Mouse (Mus musculus) hematopoietic stem cell, adult 5-6 weeks (primary cell): ENCODE data around the gene Nup210l. TPM values are rescaled to one million over a fixed set of nuclear protein-coding genes. Genes with fewer than 3 reads are reported as not detected.

Experiments used
- ATAC-seq, 2 experiments: fragments of 125-278 bp in 1 of 2; replicated peaks in 1 of 2; 2 replicates each; pipeline ENCODE4 v1.8.0; 2016 to 2017; ENCODE audit warnings: inconsistent platforms in 2 of 2, mild to moderate bottlenecking in 2 of 2, moderate number of reproducible peaks in 2 of 2, low read depth in 1 of 2, moderate TSS enrichment in 1 of 2; ENCODE audit not compliant: low FRiP score in 2 of 2, poor library complexity in 2 of 2, severe bottlenecking in 2 of 2, insufficient read depth in 1 of 2, low TSS enrichment in 1 of 2
- total RNA-seq: library from RNA; stranded (forward); fragments of 172-1452, 232-1000 nt; gene quantifications from 2 replicates; pipeline ENCODE4 v1.2.3, GENCODE M21; 2017

The Nup210l gene
- total RNA-seq, 1 experiment from 2014 or later, result 0.45 TPM

- ATAC-seq, result no peak
Measured at GRCm38 (mm10) chr3:90204582-90204981, 100.7 kb downstream of the Nup210l start.

DNA sequence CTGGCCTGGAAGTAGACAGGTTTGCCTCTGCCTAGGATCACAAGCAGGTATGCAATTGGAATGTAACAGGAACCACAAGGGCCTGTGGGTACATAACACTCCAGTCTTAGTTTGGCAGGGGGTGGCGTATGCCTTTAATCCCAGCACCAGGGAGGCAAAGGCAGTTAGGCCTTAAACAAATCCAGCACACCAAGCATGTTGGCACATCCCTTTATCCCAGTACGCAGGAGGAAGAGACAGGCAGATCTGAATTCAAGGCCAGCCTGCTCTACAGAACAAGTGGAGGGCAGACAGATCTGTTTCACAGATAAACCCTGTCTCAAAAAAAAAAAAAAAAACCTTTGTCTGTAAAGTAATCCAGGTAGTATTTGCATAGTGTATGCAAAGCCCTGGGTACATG lies 104.7 kb downstream of the Nup210l start:
- ATAC-seq, result no peak

- ATAC-seq, result no peak
Measured at GRCm38 (mm10) chr3:90209908-90210566, 106.1 kb downstream of the Nup210l start.

GRCm38 (mm10) chr3:90211475-90212398 lies 107.8 kb downstream of the Nup210l start:
- ATAC-seq, result no peak

DNA sequence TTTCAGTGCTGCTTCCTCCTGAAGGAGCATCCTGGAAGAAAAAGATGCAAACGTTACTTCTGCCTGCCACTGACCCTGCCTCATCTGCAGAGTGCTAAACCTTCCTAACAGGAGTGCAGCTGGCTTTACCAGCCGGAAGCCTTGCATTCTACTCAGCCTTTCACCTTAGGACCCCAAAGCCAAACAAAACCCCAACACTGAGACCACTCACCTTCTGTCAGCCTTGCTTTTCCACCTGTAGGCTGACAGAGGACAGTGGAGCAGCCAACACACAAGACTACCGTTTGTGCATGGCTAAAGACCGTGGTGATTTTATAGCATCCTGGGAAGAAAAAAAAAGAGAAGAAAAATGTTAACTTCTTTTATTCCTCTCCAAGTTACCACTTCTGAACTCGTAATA lies 108.8 kb downstream of the Nup210l start:
- ATAC-seq, result no peak

- ATAC-seq, result peak; percentile 88 to 90
Measured at GRCm38 (mm10) chr3:90213377-90213866, 109.5 kb downstream of the Nup210l start, which contains the start of the genes Rps27 and Rab13. Gene Rps27, minus strand, starts transcription at chr3:90213651. Gene Rab13, plus strand, starts transcription at chr3:90213695.

DNA sequence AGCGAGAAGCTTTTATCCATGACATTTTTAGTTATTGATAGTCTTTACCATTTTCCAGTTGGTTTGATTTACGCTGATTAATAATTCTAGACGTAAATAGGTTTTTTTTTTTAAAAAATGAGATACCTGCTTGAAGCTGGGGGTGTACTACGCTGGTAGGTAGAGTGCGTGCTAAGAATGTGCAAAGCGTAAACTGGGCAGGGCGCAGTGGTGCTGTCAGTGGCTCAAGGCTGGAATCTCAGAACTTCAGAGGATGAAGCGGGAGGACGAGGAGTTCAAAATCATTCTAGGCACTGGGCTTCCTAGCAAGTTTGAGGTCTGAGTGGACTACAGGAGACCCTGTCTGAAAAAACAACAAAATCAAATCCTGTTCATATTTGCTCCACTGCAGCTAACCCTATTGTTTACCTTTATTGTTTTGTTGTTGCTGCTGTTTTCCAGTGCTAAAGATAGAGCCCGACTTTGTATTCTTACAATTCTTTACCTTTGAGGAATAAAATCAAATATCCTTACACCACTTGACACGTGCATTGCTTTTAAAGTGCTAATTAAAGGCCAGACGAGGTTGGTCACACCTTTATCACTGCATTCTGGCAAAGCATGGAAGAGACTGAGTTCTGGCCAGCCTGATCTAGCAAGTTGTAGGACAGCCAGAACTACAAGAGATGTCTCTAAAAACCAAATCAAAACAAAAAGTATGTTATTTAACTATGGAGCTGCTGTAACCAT lies 110.2 kb downstream of the Nup210l start:
- ATAC-seq, result no peak

DNA sequence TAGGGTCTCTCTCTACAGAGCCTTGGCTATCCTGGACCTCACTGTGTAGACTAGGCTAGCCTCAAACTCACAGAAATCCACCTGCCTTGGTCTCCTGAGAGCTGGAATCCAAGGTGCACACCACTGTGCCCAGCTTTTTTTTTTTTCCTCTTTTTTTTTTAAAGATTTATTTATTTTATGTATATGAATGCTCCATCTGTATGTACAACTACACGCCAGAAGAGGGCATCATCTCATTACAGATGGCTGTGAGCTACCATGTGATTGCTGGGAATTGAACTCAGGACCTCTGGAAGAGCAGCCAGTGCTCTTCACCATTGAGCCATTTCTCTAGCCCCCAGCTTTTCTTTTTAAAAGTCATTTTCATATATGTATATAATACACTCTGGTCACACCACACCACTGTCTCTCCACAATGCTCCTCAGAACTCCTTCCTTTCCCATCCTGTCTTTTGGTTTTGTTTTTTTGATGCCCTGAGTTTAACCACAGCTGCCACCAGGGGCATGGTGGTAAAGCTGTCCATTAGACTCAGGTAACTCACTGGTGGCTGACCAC lies 112.0 kb downstream of the Nup210l start:
- no peak for ATAC-seq

- peak; percentile 54 to 64 for ATAC-seq
Measured at GRCm38 (mm10) chr3:90220088-90220487, 116.2 kb downstream of the Nup210l start.

- ATAC-seq, result peak in 1 of 2 experiments; percentile 27; a peak in 1 of 4 replicates
Measured at GRCm38 (mm10) chr3:90220531-90220951, 116.6 kb downstream of the Nup210l start.

- ATAC-seq, result no peak
Measured at GRCm38 (mm10) chr3:90221123-90221522, 117.2 kb downstream of the Nup210l start.

DNA sequence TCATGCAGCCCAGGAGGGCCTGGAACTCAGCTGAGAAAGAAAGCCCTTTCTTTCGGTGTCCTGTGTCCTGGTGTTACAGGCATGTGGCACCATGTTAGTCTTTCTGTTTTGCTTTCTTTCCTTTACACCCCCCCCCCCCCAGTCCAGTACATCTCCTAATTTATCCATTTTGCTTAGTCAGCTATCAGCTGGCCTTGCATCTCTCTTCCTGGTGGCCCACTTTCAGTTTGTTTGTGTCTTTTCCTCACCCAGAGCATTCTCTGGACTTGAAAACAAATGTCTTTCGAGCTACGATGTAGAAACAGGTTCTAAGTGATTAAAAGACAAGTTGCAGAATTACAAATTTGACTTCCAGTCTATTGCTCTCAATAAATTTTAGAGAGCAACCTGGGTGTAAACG lies 118.5 kb downstream of the Nup210l start:
- no peak for ATAC-seq

- no peak for ATAC-seq
Measured at GRCm38 (mm10) chr3:90222941-90223340, 119.0 kb downstream of the Nup210l start.

- ATAC-seq, result no peak
Measured at GRCm38 (mm10) chr3:90224331-90224730, 120.4 kb downstream of the Nup210l start.

DNA sequence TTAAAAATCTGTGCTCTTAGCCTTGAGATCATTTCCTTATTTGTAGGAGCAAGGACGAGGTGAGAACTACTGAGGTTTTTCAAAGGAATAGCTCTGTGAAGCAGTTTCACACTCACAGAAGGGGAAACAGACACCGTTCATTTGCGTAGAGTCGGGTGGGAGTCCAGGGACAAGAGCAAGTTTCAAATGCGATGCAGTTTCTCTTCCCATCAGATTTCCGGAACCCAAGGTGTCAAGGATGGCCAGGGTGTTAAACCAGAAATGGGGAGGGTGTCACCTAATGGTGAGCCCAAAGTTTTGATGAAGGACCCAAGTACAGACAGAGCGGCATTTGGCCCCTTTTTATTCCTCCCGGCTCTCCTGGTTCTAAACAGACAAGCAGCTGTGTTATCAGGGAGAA lies 127.1 kb downstream of the Nup210l start:
- no peak for ATAC-seq

DNA sequence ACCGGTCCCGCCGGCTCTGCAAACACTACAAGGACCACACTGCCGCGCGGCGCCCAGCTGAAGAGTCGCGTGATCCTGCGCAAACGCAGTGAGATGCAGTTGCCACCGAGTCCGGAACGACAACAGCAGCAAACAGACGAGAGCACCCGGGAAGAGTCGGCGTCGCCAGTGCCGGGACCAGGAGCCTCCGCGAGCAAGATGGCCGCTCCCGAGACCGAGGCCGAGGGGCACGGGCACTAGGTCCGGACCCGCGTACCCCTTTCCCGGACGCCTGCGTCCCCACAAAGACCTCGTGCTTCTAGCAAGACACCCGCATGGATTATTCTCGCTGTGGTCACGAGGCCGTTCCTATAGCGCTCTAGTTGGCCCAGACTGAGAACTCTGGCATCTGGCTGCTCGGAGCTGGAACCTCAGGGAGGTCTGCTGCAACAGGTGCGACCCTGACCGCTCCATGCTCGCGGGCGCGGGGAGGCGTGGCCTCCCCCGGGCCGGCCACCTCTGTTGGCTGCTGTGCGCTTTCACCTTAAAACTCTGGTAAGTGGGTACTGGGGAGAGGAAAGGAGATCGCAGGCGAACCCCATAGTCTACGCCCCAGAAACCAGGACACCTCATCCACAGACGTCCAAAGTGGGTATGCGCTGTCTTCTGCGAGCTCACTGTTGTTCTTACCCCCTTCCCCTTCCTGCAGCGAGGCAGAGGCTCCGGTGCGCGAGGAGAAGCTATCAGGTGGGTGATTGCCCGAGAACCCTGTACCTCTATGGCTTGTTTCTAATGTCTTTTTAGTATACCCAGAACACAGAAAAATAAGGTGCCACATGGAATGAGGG lies 127.8 kb downstream of the Nup210l start, which contains the start of gene Jtb:
Gene Jtb (plus strand): TSS at position 91 of the 827 bp plus-strand sequence.
- ATAC-seq, result peak; percentile 95 to 98
